Mouse (Mus musculus) kidney, adult 10 weeks (tissue): ENCODE results near the gene Spo11. TPM values are rescaled to one million over a fixed set of nuclear protein-coding genes. Genes with fewer than 3 reads are reported as not detected.

Experiments used
- polyA plus RNA-seq: library from polyadenylated mRNA; stranded (reverse); fragments of 350-450 nt; fragmentation: Illumina TruSeq; extraction: RNeasy Lipid Tissue Mini Kit (QIAGEN cat#74804); gene quantifications from one replicate; pipeline ENCODE4 v1.2.3, GENCODE M21; 2014; ENCODE audit warnings: low read depth, low replicate concordance

The Spo11 gene
- polyA plus RNA-seq, result not detected

DNA sequence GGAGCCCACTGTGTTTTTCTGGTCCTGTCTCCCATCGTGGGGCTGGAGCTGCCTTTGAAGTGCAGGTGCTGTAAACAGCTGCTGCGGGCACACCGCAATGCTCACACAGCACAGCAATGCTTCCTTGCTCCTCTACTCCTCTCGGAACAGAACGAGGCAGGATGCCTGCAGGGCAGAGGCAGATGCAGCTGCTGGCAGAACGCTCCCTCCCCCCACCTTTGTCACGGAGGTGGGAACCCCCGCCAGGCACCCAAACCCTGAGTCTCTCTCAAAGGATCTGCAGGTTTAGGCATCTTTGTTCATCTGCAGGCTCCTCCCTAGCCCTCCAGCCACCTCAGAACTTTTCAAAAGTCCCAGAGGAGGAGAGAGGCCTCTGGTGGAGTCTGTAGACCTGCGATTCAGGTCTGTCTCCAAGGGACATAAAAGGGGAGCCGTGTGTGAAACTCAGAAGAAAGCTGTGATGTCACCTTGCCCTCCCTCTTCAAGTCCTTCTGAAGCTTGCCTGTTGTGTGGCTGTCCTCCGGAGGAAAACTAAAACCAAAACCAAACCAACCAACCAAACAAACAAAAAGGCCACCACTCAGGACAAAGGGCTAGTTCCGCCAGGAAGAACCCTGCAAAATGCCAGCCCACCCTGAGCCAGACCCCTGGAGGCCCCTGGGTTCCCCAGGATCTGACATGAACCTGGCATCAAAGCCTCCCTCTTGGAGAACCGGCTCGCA lies at the start of gene Spo11:
Spo11 (plus strand) TSS at position 292 of the 722 bp plus-strand sequence.

DNA sequence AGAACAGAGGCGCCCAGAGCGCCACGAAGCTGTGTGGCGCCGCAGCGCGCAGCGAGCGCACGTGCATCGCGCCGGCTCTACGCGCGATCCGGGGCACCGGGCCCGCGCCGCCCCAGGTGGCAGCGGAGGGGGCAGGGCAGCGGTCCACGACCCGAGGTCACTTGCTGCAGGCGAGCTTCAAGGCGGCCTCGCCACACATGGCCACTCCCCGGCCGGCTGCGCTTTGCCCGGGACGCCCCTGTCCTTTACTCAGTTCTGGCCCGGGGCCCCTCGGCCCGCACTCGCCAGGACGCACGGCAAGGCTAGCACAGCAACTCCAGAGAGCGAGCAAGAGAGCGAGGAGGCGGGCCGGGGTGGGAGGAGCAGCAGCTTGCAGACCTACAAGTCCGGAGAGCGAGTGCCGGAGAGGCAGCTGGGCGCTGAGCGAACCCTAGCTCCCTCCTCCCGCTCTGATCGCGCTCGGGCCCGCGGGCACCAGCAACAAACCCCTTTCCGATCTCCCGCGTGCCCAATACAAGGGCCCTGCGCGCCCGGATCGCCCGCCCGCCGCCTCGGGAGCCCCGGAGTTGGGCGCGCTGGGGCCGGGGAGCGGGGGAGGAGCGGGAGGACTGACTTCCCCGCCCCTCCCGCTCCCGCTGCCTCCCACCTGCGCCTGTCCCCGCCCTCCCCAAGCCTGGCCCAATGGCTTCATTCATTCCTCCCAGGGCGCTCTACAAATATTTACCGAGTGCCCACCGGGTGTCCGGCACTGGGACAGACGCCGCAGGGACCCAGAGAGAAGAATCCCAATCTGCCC lies 37.3 kb upstream of the Spo11 start, which contains the start of gene Bmp7:
Bmp7 (minus strand) TSS at position 319 of the 796 bp plus-strand sequence.

GRCm38 (mm10) chr2:172999630-173000284 lies 22.3 kb downstream of the Spo11 start, which contains the start of gene Rae1:
TSS of gene Rae1 (plus strand) at chr2:173000117.

DNA sequence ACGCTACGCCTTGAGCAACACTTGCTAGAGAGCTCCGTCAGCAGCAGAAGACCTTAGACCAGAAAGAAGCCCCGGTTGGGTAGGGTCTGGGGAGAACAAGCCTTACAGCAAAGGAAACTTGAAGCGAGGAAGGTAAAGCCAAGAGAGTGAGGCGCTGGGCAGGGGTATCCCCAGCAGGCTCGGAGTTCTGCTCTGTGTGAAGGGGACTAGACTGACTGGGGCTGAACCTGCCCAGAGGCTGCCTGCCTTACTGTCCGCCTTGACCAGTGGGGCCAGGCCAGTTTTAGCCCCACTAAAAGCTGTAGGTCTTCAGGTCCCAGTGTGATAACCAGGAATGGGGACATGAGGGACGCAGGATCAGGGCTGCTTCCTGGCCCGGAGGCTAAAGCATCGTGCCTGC lies 42.9 kb downstream of the Spo11 start, which contains the start of gene Rbm38:
Rbm38 (plus strand) TSS at position 69 of the 400 bp plus-strand sequence.

Other genes with a start within 250 kb of the Spo11 start
- gene Bmp7, start 37.4 kb upstream of the Spo11 start, polyA plus RNA-seq, result 4.3 TPM
- 40.3 TPM for gene Rae1, start 22.4 kb downstream of the Spo11 start, polyA plus RNA-seq
- gene Rbm38, start 42.8 kb downstream of the Spo11 start, polyA plus RNA-seq, result not detected
- not detected for gene Ctcfl, start 141.8 kb downstream of the Spo11 start, polyA plus RNA-seq
- 989 TPM for gene Pck1, start 175.3 kb downstream of the Spo11 start, polyA plus RNA-seq
- 1.5 TPM for gene Zbp1, start 241.2 kb downstream of the Spo11 start, polyA plus RNA-seq